Mouse (Mus musculus) CH12.LX (cell line): ENCODE measurements around the gene Tlx1. TPM values are rescaled to one million over a fixed set of nuclear protein-coding genes. Genes with fewer than 3 reads are reported as not detected.

Experiments
- DNase-seq: peaks from one replicate; pipeline ENCODE4 v3.0.0-alpha.2; 2013; ENCODE audit errors: extremely low read depth
- H3K27ac ChIP-seq: 2 replicates; pipeline ENCODE4 v1.5.1; 2012; ENCODE audit warnings: low read depth, mild to moderate bottlenecking, control low read depth, moderate library complexity; ENCODE audit not compliant: insufficient read depth
- H3K27me3 ChIP-seq: replicated peaks from 2 replicates; pipeline ENCODE3; 2012; ENCODE audit warnings: inconsistent platforms
- H3K36me3 ChIP-seq, 2 experiments: replicated peaks in 1 of 2; 2 replicates each; pipeline versions ENCODE3 to v1.6.1; 2012; ENCODE audit warnings: inconsistent platforms in 1 of 2, low read length in 1 of 2, mild to moderate bottlenecking in 1 of 2, mixed read lengths in 1 of 2, moderate library complexity in 1 of 2; ENCODE audit not compliant: control insufficient read depth in 1 of 2, insufficient read depth in 1 of 2
- H3K4me1 ChIP-seq, 2 experiments: 2 replicates each; pipeline ENCODE4 v1.6.1; 2012; ENCODE audit warnings: inconsistent platforms in 1 of 2, moderate library complexity in 1 of 2; ENCODE audit not compliant: insufficient read depth in 2 of 2, control insufficient read depth in 1 of 2
- H3K4me2 ChIP-seq: 2 replicates; pipeline ENCODE4 v1.6.1; 2012; ENCODE audit warnings: low read depth, mild to moderate bottlenecking, control low read depth; ENCODE audit not compliant: poor library complexity, insufficient read depth, severe bottlenecking
- H3K4me3 ChIP-seq, 3 experiments: fragments of 150-350 bp in 1 of 3; sonication (generic) in 1 of 3; replicated peaks in 1 of 3; 2 replicates each; pipeline versions ENCODE3 to v1.5.1; 2011 to 2012; ENCODE audit warnings: low read depth in 2 of 3, low read length in 2 of 3, mild to moderate bottlenecking in 2 of 3, moderate library complexity in 2 of 3, control low read depth in 1 of 3, improper control_type of control experiment in 1 of 3, inconsistent platforms in 1 of 3, mixed read lengths in 1 of 3; ENCODE audit not compliant: poor library complexity in 1 of 3
- H3K79me2 ChIP-seq: replicated peaks from 2 replicates; pipeline ENCODE4 v1.6.1; 2012; ENCODE audit warnings: mild to moderate bottlenecking, moderate library complexity; ENCODE audit not compliant: control insufficient read depth, poor library complexity, insufficient read depth, severe bottlenecking; ENCODE audit errors: extremely low read depth
- H3K9ac ChIP-seq: 2 replicates; pipeline ENCODE4 v1.6.1; 2012; ENCODE audit warnings: low read depth, mild to moderate bottlenecking, control low read depth, moderate library complexity; ENCODE audit not compliant: insufficient read depth
- H3K9me3 ChIP-seq: replicated peaks from 2 replicates; pipeline ENCODE3; 2012; ENCODE audit warnings: low read length, inconsistent platforms, mixed read lengths
- BHLHE40 ChIP-seq: IDR thresholded peaks from 2 replicates; pipeline ENCODE4 v1.6.1; 2011; ENCODE audit warnings: mild to moderate bottlenecking, low read depth, low read length, improper control_type of control experiment
- CHD1 ChIP-seq: IDR thresholded peaks from 2 replicates; pipeline ENCODE4 v1.6.1; 2012; ENCODE audit warnings: low read depth, low read length, improper control_type of control experiment, inconsistent platforms
- CHD2 ChIP-seq: IDR thresholded peaks from 2 replicates; pipeline ENCODE4 v1.6.1; 2011; ENCODE audit warnings: low read length, improper control_type of control experiment
- CTCF ChIP-seq, 2 experiments: IDR thresholded peaks in 1 of 2; conservative IDR thresholded peaks in 1 of 2; 2 replicates each; pipeline ENCODE4 v1.5.1; 2011 to 2012; ENCODE audit warnings: low read depth in 2 of 2, low read length in 2 of 2, improper control_type of control experiment in 1 of 2, inconsistent platforms in 1 of 2, mild to moderate bottlenecking in 1 of 2, moderate library complexity in 1 of 2
- E2F4 ChIP-seq: IDR thresholded peaks from 2 replicates; pipeline ENCODE4 v1.6.1; 2011; ENCODE audit warnings: low read depth, low read length, improper control_type of control experiment; ENCODE audit not compliant: insufficient replicate concordance
- ELF1 ChIP-seq: IDR thresholded peaks from 2 replicates; pipeline ENCODE4 v1.6.1; 2014; ENCODE audit warnings: low read depth, mild to moderate bottlenecking, inconsistent platforms, low read length, improper control_type of control experiment
- EP300 ChIP-seq: IDR thresholded peaks from 2 replicates; pipeline ENCODE4 v1.6.1; 2011; ENCODE audit warnings: low read length, improper control_type of control experiment
- ETS1 ChIP-seq: conservative IDR thresholded peaks from 2 replicates; pipeline ENCODE4 v1.6.1; 2012; ENCODE audit warnings: low read depth, mild to moderate bottlenecking, inconsistent platforms, low read length, improper control_type of control experiment, moderate library complexity
- GABPA ChIP-seq: IDR thresholded peaks from 2 replicates; pipeline ENCODE4 v1.6.1; 2012; ENCODE audit warnings: low read depth, low read length, improper control_type of control experiment, inconsistent platforms; ENCODE audit not compliant: insufficient replicate concordance
- HCFC1 ChIP-seq: IDR thresholded peaks from 2 replicates; pipeline ENCODE4 v1.6.1; 2012; ENCODE audit warnings: low read depth, mild to moderate bottlenecking, inconsistent platforms, low read length, improper control_type of control experiment
- IRF4 ChIP-seq: IDR thresholded peaks from 2 replicates; pipeline ENCODE4 v1.6.1; 2014; ENCODE audit warnings: low read depth, mild to moderate bottlenecking, inconsistent platforms, low read length, improper control_type of control experiment
- JUN ChIP-seq: IDR thresholded peaks from 2 replicates; pipeline ENCODE4 v1.6.1; 2011; ENCODE audit warnings: low read depth, mild to moderate bottlenecking, low read length, improper control_type of control experiment, moderate library complexity; ENCODE audit not compliant: insufficient read depth
- JUND ChIP-seq: conservative IDR thresholded peaks from 2 replicates; pipeline ENCODE4 v1.6.1; 2011; ENCODE audit warnings: low read depth, low read length, improper control_type of control experiment
- KAT2A ChIP-seq: IDR thresholded peaks from 2 replicates; pipeline ENCODE4 v1.6.1; 2012; ENCODE audit warnings: low read length, improper control_type of control experiment, inconsistent platforms; ENCODE audit not compliant: insufficient replicate concordance
- MAFK ChIP-seq: IDR thresholded peaks from 2 replicates; pipeline ENCODE4 v1.6.1; 2011; ENCODE audit warnings: low read length, improper control_type of control experiment; ENCODE audit not compliant: insufficient replicate concordance
- MAX ChIP-seq: IDR thresholded peaks from 2 replicates; pipeline ENCODE4 v1.6.1; 2011; ENCODE audit warnings: low read length, improper control_type of control experiment
- MAZ ChIP-seq: IDR thresholded peaks from 2 replicates; pipeline ENCODE4 v1.6.1; 2012; ENCODE audit warnings: low read depth, mild to moderate bottlenecking, inconsistent platforms, low read length, improper control_type of control experiment, moderate library complexity
- MEF2A ChIP-seq: IDR thresholded peaks from 2 replicates; pipeline ENCODE4 v1.6.1; 2014; ENCODE audit warnings: low read depth, mild to moderate bottlenecking, inconsistent platforms, low read length, improper control_type of control experiment, borderline replicate concordance
- MXI1 ChIP-seq: IDR thresholded peaks from 2 replicates; pipeline ENCODE4 v1.6.1; 2011; ENCODE audit warnings: mild to moderate bottlenecking, low read depth, low read length, improper control_type of control experiment
- MYC ChIP-seq: IDR thresholded peaks from 2 replicates; pipeline ENCODE4 v1.6.1; 2011; ENCODE audit warnings: low read depth, mild to moderate bottlenecking, improper control_type of control experiment, low read length
- NELFE ChIP-seq: IDR thresholded peaks from 2 replicates; pipeline ENCODE4 v1.6.1; 2011; ENCODE audit warnings: low read depth, low read length, improper control_type of control experiment
- POLR2AphosphoS2 ChIP-seq: IDR thresholded peaks from 2 replicates; pipeline ENCODE4 v1.6.1; 2011; ENCODE audit warnings: low read depth, low read length, improper control_type of control experiment
- RAD21 ChIP-seq: IDR thresholded peaks from 2 replicates; pipeline ENCODE4 v1.6.1; 2011; ENCODE audit warnings: low read depth, mild to moderate bottlenecking, low read length, improper control_type of control experiment, moderate library complexity
- SIN3A ChIP-seq: IDR thresholded peaks from 2 replicates; pipeline ENCODE4 v1.6.1; 2012; ENCODE audit warnings: low read length, improper control_type of control experiment, inconsistent platforms
- SMC3 ChIP-seq: IDR thresholded peaks from 2 replicates; pipeline ENCODE4 v1.6.1; 2011; ENCODE audit warnings: low read depth, low read length, improper control_type of control experiment
- TBP ChIP-seq: conservative IDR thresholded peaks from 2 replicates; pipeline ENCODE4 v1.6.1; 2011; ENCODE audit warnings: low read depth, low read length, improper control_type of control experiment
- TCF12 ChIP-seq: IDR thresholded peaks from 2 replicates; pipeline ENCODE4 v1.6.1; 2014; ENCODE audit warnings: low read depth, mild to moderate bottlenecking, inconsistent platforms, low read length, improper control_type of control experiment
- UBTF ChIP-seq: IDR thresholded peaks from 2 replicates; pipeline ENCODE4 v1.6.1; 2012; ENCODE audit warnings: low read depth, mild to moderate bottlenecking, inconsistent platforms, low read length, improper control_type of control experiment, moderate library complexity
- USF1 ChIP-seq: IDR thresholded peaks from 2 replicates; pipeline ENCODE4 v1.6.1; 2014; ENCODE audit warnings: low read depth, mild to moderate bottlenecking, inconsistent platforms, low read length, improper control_type of control experiment
- USF2 ChIP-seq: conservative IDR thresholded peaks from 2 replicates; pipeline ENCODE4 v1.6.1; 2011; ENCODE audit warnings: low read depth, low read length, improper control_type of control experiment
- ZC3H11A ChIP-seq: IDR thresholded peaks from 2 replicates; pipeline ENCODE4 v1.6.1; 2012; ENCODE audit warnings: low read depth, mild to moderate bottlenecking, inconsistent platforms, low read length, improper control_type of control experiment
- ZKSCAN1 ChIP-seq: IDR thresholded peaks from 2 replicates; pipeline ENCODE4 v1.6.1; 2012; ENCODE audit warnings: low read depth, inconsistent platforms, low read length, improper control_type of control experiment, borderline replicate concordance
- ZNF384 ChIP-seq: IDR thresholded peaks from 2 replicates; pipeline ENCODE4 v1.6.1; 2012; ENCODE audit warnings: low read depth, low read length, improper control_type of control experiment, inconsistent platforms
- dilution Hi-C: fragments of 300-500 bp; cut with MboI; formaldehyde crosslinking; loops from 2 replicates; pipeline ENCODE4 v1.14.3; 2020; ENCODE audit warnings: low sequenced_read_pairs; ENCODE audit not compliant: extremely low pct_unique_long_range_greater_than_20kb, extremely low pct_ligation_motif_present
- in situ Hi-C: fragments of 300-500 bp; cut with MboI; formaldehyde crosslinking; loops from 3 replicates; pipeline ENCODE4 v1.14.3; 2019; ENCODE audit warnings: low sequenced_read_pairs, low pct_ligation_motif_present, low pct_unique_long_range_greater_than_20kb, mixed read lengths
- polyA plus RNA-seq: library from polyadenylated mRNA; unstranded; fragments of >175 nt; gene quantifications from 2 replicates; pipeline ENCODE4 v1.2.1, GENCODE M21; 2012; ENCODE audit warnings: low read depth; ENCODE audit not compliant: insufficient read length
- total RNA-seq, 2 experiments: library from RNA; depleted of rRNA; stranded (reverse); fragments of 300-350 nt in 1 of 2; fragments of >200 nt in 1 of 2; gene quantifications; 2 replicates each; pipeline ENCODE4 v1.2.3; 2012 to 2014

Tlx1 gene
- total and polyA plus RNA-seq, 3 experiments, result not detected

- peak overlapping the region in 2 of 3 experiments; percentile 20 to 31 for H3K4me3 ChIP-seq
Observed at GRCm38 (mm10) chr19:45177004-45177737, 26.7 kb downstream of the Tlx1 start.

GRCm38 (mm10) chr19:45179451-45179850 is 29.0 kb downstream of the Tlx1 start:
- H3K27ac ChIP-seq, result no peak overlapping the region

More at GRCm38 (mm10) chr19:45177004-45177737, 26.7 kb downstream of the Tlx1 start:
- no peak overlapping the region for H3K27ac ChIP-seq
- in situ Hi-C loops, result loop anchor here (5.0 kb wide), 1 partner anchor 40 kb away; no protein-coding TSS in a partner anchor
- peaks cover 16% of the 10 kb centered on the region for H3K27me3 ChIP-seq
- peaks cover 17% of the 10 kb centered on the region for H3K9me3 ChIP-seq
- H3K79me2 ChIP-seq, result no peaks in the 10 kb centered on the region
- TF ChIP-seq RAD21 (peak; percentile 80), ELF1 (no peak), IRF4 (no peak), ZNF384 (no peak), TCF12 (no peak), MXI1 (no peak), TBP (no peak), CHD1 (no peak), JUN (no peak), CTCF (conservative IDR thresholded peaks at IDR 0.05 in 1 of 2, IDR thresholded peaks at IDR 0.05 in 1 of 2; ENCODE audit: low read depth in 2 of 2, low read length in 2 of 2) (peak; percentile 87 to 89), ZKSCAN1 (no peak), EP300 (no peak), HCFC1 (no peak), MAZ (no peak), MAX (no peak), CHD2 (no peak), GABPA (no peak), BHLHE40 (no peak), SMC3 (peak; percentile 68), SIN3A (no peak), UBTF (no peak), USF1 (no peak), MYC (0 out of 2 replicates have a peak, but pooled peaks have one; percentile 30), USF2 (no peak), MEF2A (no peak), KAT2A (no peak), ETS1 (no peak), JUND (no peak), NELFE (no peak)
- DNase-seq, result peak; percentile 73
- H3K9ac ChIP-seq, result no peak overlapping the region
- dilution Hi-C loops, result no loop called here
- H3K36me3 ChIP-seq, result no peaks in the 10 kb centered on the region
- H3K4me2 ChIP-seq, result 0 out of 2 replicates have a peak overlapping the region, but pooled peaks have one; percentile 9
- peaks cover 12 to 15% of the 10 kb centered on the region in 2 experiments for H3K4me1 ChIP-seq

More at GRCm38 (mm10) chr19:45179451-45179850, 29.0 kb downstream of the Tlx1 start:
- Histone ChIP-seq H3K4me3 (no peak overlapping the region), H3K4me1 (peaks cover 12 to 15% of the 10 kb centered on the region in 2 experiments), H3K9ac (no peak overlapping the region), H3K79me2 (no peaks in the 10 kb centered on the region), H3K9me3 (peaks cover 2% of the 10 kb centered on the region), H3K36me3 (no peaks in the 10 kb centered on the region), H3K4me2 (no peak overlapping the region), H3K27me3 (no peaks in the 10 kb centered on the region)
- TF ChIP-seq MAFK, result no peak
- TF ChIP-seq UBTF, result no peak
- TF ChIP-seq POLR2AphosphoS2, result no peak
- no peak for TF ChIP-seq TCF12
- TF ChIP-seq E2F4, result no peak
- no peak for TF ChIP-seq CTCF (conservative IDR thresholded peaks at IDR 0.05 in 1 of 2, IDR thresholded peaks at IDR 0.05 in 1 of 2; ENCODE audit: low read depth in 2 of 2, low read length in 2 of 2)
- TF ChIP-seq MEF2A, result no peak
- no peak for TF ChIP-seq KAT2A
- TF ChIP-seq GABPA, result no peak
- TF ChIP-seq ZC3H11A, result no peak
- TF ChIP-seq CHD2, result no peak
- TF ChIP-seq JUN, result no peak
- no peak for TF ChIP-seq MAX
- no peak for TF ChIP-seq ZKSCAN1
- TF ChIP-seq USF2, result no peak
- no peak for TF ChIP-seq JUND
- no peak for TF ChIP-seq IRF4
- dilution Hi-C loops, result no loop called here
- DNase-seq, result no peak
- in situ Hi-C loops, result loop anchor here (5.0 kb wide), 1 partner anchor 38 kb away; no protein-coding TSS in a partner anchor
